Mouse (Mus musculus) neural tube, embryonic 12.5 days (tissue): ENCODE data around the gene Ppp1cb. TPM values are rescaled to one million over a fixed set of nuclear protein-coding genes. Genes with fewer than 3 reads are reported as not detected.

ENCODE experiments used
- ATAC-seq: fragments of 200-750 bp; cut with Nextera tagmentation; 2 replicates; pipeline ENCODE4 v1.8.0; 2017; ENCODE audit warnings: low read depth, mild to moderate bottlenecking, moderate TSS enrichment, moderate library complexity; ENCODE audit not compliant: low FRiP score
- H3K27ac ChIP-seq: fragments of 300-500 bp; sonication (generic); 2 replicates; pipeline ENCODE4 v1.5.1; 2016
- H3K27me3 ChIP-seq: fragments of 300-500 bp; sonication (generic); replicated peaks from 2 replicates; pipeline ENCODE4 v1.6.1; 2016; ENCODE audit warnings: mild to moderate bottlenecking
- H3K36me3 ChIP-seq: fragments of 300-500 bp; sonication (generic); 2 replicates; pipeline ENCODE4 v1.6.1; 2016; ENCODE audit warnings: mild to moderate bottlenecking
- H3K4me1 ChIP-seq: fragments of 300-500 bp; sonication (generic); 2 replicates; pipeline ENCODE4 v1.6.1; 2016
- H3K4me2 ChIP-seq: fragments of 300-500 bp; sonication (generic); replicated peaks from 2 replicates; pipeline ENCODE4 v1.6.1; 2016; ENCODE audit warnings: mild to moderate bottlenecking
- H3K4me3 ChIP-seq: fragments of 300-500 bp; sonication (generic); 2 replicates; pipeline ENCODE4 v1.5.1; 2016
- H3K9ac ChIP-seq: fragments of 300-500 bp; sonication (generic); 2 replicates; pipeline ENCODE4 v1.6.1; 2016; ENCODE audit warnings: mild to moderate bottlenecking
- H3K9me3 ChIP-seq: fragments of 300-500 bp; sonication (generic); 2 replicates; pipeline ENCODE4 v1.6.1; 2016; ENCODE audit warnings: mild to moderate bottlenecking
- WGBS: fragments of 180-500 bp; shearing (Covaris S2); methylation state at CpG from one replicate; pipeline ENCODE4 v1.1.7; 2016; 5-methylcytosine and 5-hydroxymethylcytosine counted together
- polyA plus RNA-seq: library from polyadenylated mRNA; unstranded; fragments of >200 nt; fragmentation: Nextera tagmentation; extraction: Ambion mirVana; gene quantifications from 2 replicates; pipeline ENCODE4 v1.2.1, GENCODE M21; 2016

Gene Ppp1cb
- polyA plus RNA-seq, 1 experiment from 2014 or later = 218 TPM

- ATAC-seq = no peak
- no peak overlapping the region for H3K9ac ChIP-seq
- no peaks in the 10 kb centered on the region for H3K27me3 ChIP-seq
- H3K4me1 ChIP-seq = no peaks in the 10 kb centered on the region
- H3K4me3 ChIP-seq = no peak overlapping the region
- no peaks in the 10 kb centered on the region for H3K9me3 ChIP-seq
- H3K36me3 ChIP-seq = no peaks in the 10 kb centered on the region
- H3K4me2 ChIP-seq = no peak overlapping the region
- H3K27ac ChIP-seq = no peak overlapping the region
Measured at GRCm38 (mm10) chr5:32446810-32447209, 11.8 kb upstream of the Ppp1cb start.

GRCm38 (mm10) chr5:32459251-32459881 lies 723 bp downstream of the Ppp1cb start:
- no peaks in the 10 kb centered on the region for H3K9me3 ChIP-seq
- WGBS = 1% methylated on average over 55 of the region's 63 CpGs
- H3K36me3 ChIP-seq = no peaks in the 10 kb centered on the region
- peak overlapping the region; percentile 67 for H3K4me2 ChIP-seq
- H3K27me3 ChIP-seq = no peaks in the 10 kb centered on the region
- H3K27ac ChIP-seq = peak overlapping the region; percentile 99
- H3K4me1 ChIP-seq = peaks cover 10% of the 10 kb centered on the region; the same call in 1 of the 2 replicates
- H3K9ac ChIP-seq = peak overlapping the region; percentile 99
- H3K4me3 ChIP-seq = peak overlapping the region; percentile 96
- ATAC-seq = peak; percentile 88

- peak overlapping the region; percentile 99 for H3K9ac ChIP-seq
- H3K27me3 ChIP-seq = no peaks in the 10 kb centered on the region
- under 1% methylated on average over 19 of the region's 19 CpGs for WGBS
Measured at GRCm38 (mm10) chr5:32459882-32460751, 1.5 kb downstream of the Ppp1cb start.

GRCm38 (mm10) chr5:32460973-32461372 lies 2.3 kb downstream of the Ppp1cb start:
- ATAC-seq = no peak

More at GRCm38 (mm10) chr5:32459882-32460751, 1.5 kb downstream of the Ppp1cb start:
- ATAC-seq = no peak
- peaks cover 10% of the 10 kb centered on the region; the same call in 1 of the 2 replicates for H3K4me1 ChIP-seq
- peak overlapping the region; percentile 67 for H3K4me2 ChIP-seq
- H3K36me3 ChIP-seq = no peaks in the 10 kb centered on the region
- H3K27ac ChIP-seq = peak overlapping the region; percentile 99
- no peaks in the 10 kb centered on the region for H3K9me3 ChIP-seq
- peak overlapping the region; percentile 96 for H3K4me3 ChIP-seq

GRCm38 (mm10) chr5:32472332-32473028 lies 13.8 kb downstream of the Ppp1cb start:
- Histone ChIP-seq H3K4me3 (no peak overlapping the region), H3K27me3 (no peaks in the 10 kb centered on the region), H3K36me3 (no peaks in the 10 kb centered on the region), H3K27ac (no peak overlapping the region), H3K4me2 (no peak overlapping the region), H3K9me3 (no peaks in the 10 kb centered on the region), H3K4me1 (no peaks in the 10 kb centered on the region), H3K9ac (no peak overlapping the region)
- 91% methylated on average over 4 of the region's 4 CpGs for WGBS
- ATAC-seq = no peak

More at GRCm38 (mm10) chr5:32460973-32461372, 2.3 kb downstream of the Ppp1cb start:
- Histone ChIP-seq H3K4me3 (peak overlapping the region; percentile 13; the same call in 1 of the 2 replicates), H3K27ac (no peak overlapping the region), H3K27me3 (no peaks in the 10 kb centered on the region), H3K4me2 (peak overlapping the region; percentile 50), H3K36me3 (no peaks in the 10 kb centered on the region), H3K9ac (no peak overlapping the region), H3K9me3 (no peaks in the 10 kb centered on the region), H3K4me1 (peaks cover 10% of the 10 kb centered on the region; the same call in 1 of the 2 replicates)
- 54% methylated on average over 2 of the region's 2 CpGs for WGBS

- 91% methylated on average over 2 of the region's 2 CpGs for WGBS
- no peak for ATAC-seq
- Histone ChIP-seq H3K9me3 (no peaks in the 10 kb centered on the region), H3K4me1 (no peaks in the 10 kb centered on the region), H3K27me3 (no peaks in the 10 kb centered on the region), H3K27ac (no peak overlapping the region), H3K4me2 (no peak overlapping the region), H3K4me3 (no peak overlapping the region), H3K36me3 (no peaks in the 10 kb centered on the region), H3K9ac (no peak overlapping the region)
Measured at GRCm38 (mm10) chr5:32473029-32473352, 14.3 kb downstream of the Ppp1cb start.

GRCm38 (mm10) chr5:32476501-32476900 lies 17.9 kb downstream of the Ppp1cb start:
- Histone ChIP-seq H3K27me3 (no peaks in the 10 kb centered on the region), H3K9ac (no peak overlapping the region), H3K4me1 (no peaks in the 10 kb centered on the region), H3K36me3 (peaks cover 20% of the 10 kb centered on the region), H3K4me2 (no peak overlapping the region), H3K27ac (no peak overlapping the region), H3K9me3 (no peaks in the 10 kb centered on the region), H3K4me3 (no peak overlapping the region)
- ATAC-seq = no peak

GRCm38 (mm10) chr5:32478972-32479371 lies 20.3 kb downstream of the Ppp1cb start:
- Histone ChIP-seq H3K27me3 (no peaks in the 10 kb centered on the region), H3K9ac (no peak overlapping the region), H3K9me3 (no peaks in the 10 kb centered on the region), H3K27ac (no peak overlapping the region), H3K36me3 (peaks cover 27% of the 10 kb centered on the region), H3K4me2 (no peak overlapping the region), H3K4me1 (no peaks in the 10 kb centered on the region), H3K4me3 (no peak overlapping the region)
- 91% methylated on average over 4 of the region's 4 CpGs for WGBS
- no peak for ATAC-seq

- no peak for ATAC-seq
- Histone ChIP-seq H3K27me3 (no peaks in the 10 kb centered on the region), H3K4me1 (no peaks in the 10 kb centered on the region), H3K9me3 (no peaks in the 10 kb centered on the region), H3K27ac (no peak overlapping the region), H3K4me2 (no peak overlapping the region), H3K4me3 (no peak overlapping the region), H3K9ac (no peak overlapping the region), H3K36me3 (peaks cover 67% of the 10 kb centered on the region)
- 93% methylated on average over 3 of the region's 3 CpGs for WGBS
Measured at GRCm38 (mm10) chr5:32485430-32485829, 26.8 kb downstream of the Ppp1cb start.

- no peak overlapping the region for H3K27ac ChIP-seq
- no peaks in the 10 kb centered on the region for H3K27me3 ChIP-seq
- H3K36me3 ChIP-seq = peaks cover 61% of the 10 kb centered on the region
- H3K9ac ChIP-seq = no peak overlapping the region
- ATAC-seq = no peak
- H3K9me3 ChIP-seq = no peaks in the 10 kb centered on the region
- no peaks in the 10 kb centered on the region for H3K4me1 ChIP-seq
- 91% methylated on average over 2 of the region's 2 CpGs for WGBS
- H3K4me2 ChIP-seq = no peak overlapping the region
- no peak overlapping the region for H3K4me3 ChIP-seq
Measured at GRCm38 (mm10) chr5:32488044-32488443, 29.4 kb downstream of the Ppp1cb start.

GRCm38 (mm10) chr5:32494084-32494700 lies 35.5 kb downstream of the Ppp1cb start:
- Histone ChIP-seq H3K4me2 (no peak overlapping the region), H3K27me3 (no peaks in the 10 kb centered on the region), H3K4me3 (no peak overlapping the region), H3K9me3 (0 out of 2 replicates have a peak, but pooled peaks cover 4% of the 10 kb centered on the region), H3K9ac (no peak overlapping the region), H3K4me1 (no peaks in the 10 kb centered on the region), H3K27ac (no peak overlapping the region), H3K36me3 (peaks cover 26% of the 10 kb centered on the region)
- WGBS = 35% methylated on average over 3 of the region's 3 CpGs
- no peak for ATAC-seq

GRCm38 (mm10) chr5:32508766-32509165 lies 50.1 kb downstream of the Ppp1cb start:
- Histone ChIP-seq H3K27me3 (no peaks in the 10 kb centered on the region), H3K9me3 (no peaks in the 10 kb centered on the region), H3K36me3 (no peaks in the 10 kb centered on the region), H3K9ac (no peak overlapping the region), H3K4me1 (no peaks in the 10 kb centered on the region), H3K4me3 (no peak overlapping the region), H3K4me2 (no peak overlapping the region), H3K27ac (no peak overlapping the region)
- no peak for ATAC-seq
- 79% methylated on average over 3 of the region's 3 CpGs for WGBS
